ENCODE assay signal across 9 mouse cellular contexts in the genomic region with DNA sequence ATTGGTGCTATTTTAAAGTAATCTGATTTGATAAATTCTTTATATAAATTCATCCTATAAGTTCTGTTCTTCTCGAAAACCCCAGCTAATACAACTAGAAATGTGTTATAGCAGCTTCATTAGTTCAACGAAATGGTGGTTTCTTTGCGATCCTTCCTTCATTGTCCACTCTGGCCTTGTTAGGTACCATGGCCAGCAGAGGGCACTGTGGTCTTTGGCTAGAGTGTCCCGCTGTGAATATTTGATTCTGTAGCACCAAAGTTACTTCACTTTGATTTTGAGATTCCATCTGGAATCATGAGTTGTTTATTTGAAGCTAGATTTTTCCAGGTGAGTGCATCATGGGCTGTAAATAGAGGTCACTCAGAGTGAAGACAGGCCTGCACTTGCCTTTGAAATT.
DNase-seq lines count a peak whose midpoint lies in the region; ATAC-seq and TF ChIP-seq lines count a peak whose summit lies in the region.
"Had no signal": no experiment of that assay in that cellular context is flagged by ENCODE, and none has a peak within 500 bp of the region (broad histone marks: within the 10 kb centered on the region; RNA-seq: fewer than 3 reads in every experiment).

No protein-coding gene starts in this region.

- DNase-seq in CD4-positive, CD25-positive, alpha-beta regulatory T cell, adult 2 months (ENCODE audit: low read depth, low spot score): peak; percentile 8
- peak; percentile 91 for DNase-seq in midbrain, embryonic 14.5 days
- DNase-seq in embryo, embryonic 11.5 days (ENCODE audit: low read depth, low spot score): peak; percentile 59
- DNase-seq in kidney, adult 9 months: peak; percentile 59
- DNase-seq in lung, embryonic 14.5 days: peak; percentile 95
- peak; percentile 2 for DNase-seq in splenic B cell, adult 2 months (ENCODE audit: low read depth, low spot score)

- no peak overlapping the region for H3K9ac ChIP-seq in midbrain, embryonic 14.5 days (replicated peaks; ENCODE audit: low read length)
- H3K9ac ChIP-seq in midbrain, embryonic 13.5 days (replicated peaks): no peak overlapping the region
- H3K9ac ChIP-seq in lung, embryonic 14.5 days: no peak overlapping the region
- H3K9ac ChIP-seq: heart, embryonic 15.5 days had no signal

- H3K9me3 ChIP-seq in midbrain, embryonic 14.5 days (ENCODE audit: control insufficient read depth, low read length): no peaks in the 10 kb centered on the region
- no peaks in the 10 kb centered on the region for H3K9me3 ChIP-seq in midbrain, embryonic 13.5 days
- H3K9me3 ChIP-seq in lung, embryonic 14.5 days (ENCODE audit: low read depth, low read length): no peaks in the 10 kb centered on the region
- H3K9me3 ChIP-seq: heart, embryonic 15.5 days had no signal

- no peak overlapping the region for H3K4me3 ChIP-seq in midbrain, embryonic 14.5 days (replicated peaks; ENCODE audit: low read depth, low read length)
- H3K4me3 ChIP-seq in midbrain, embryonic 13.5 days (replicated peaks): no peak overlapping the region
- no peak overlapping the region for H3K4me3 ChIP-seq in lung, embryonic 14.5 days (ENCODE audit: low read depth, low read length)
- H3K4me3 ChIP-seq: heart, embryonic 15.5 days had no signal

- WGBS in midbrain, embryonic 14.5 days: 44% methylated on average over 4 of the region's 4 CpGs
- 48% methylated on average over 4 of the region's 4 CpGs for WGBS in midbrain, embryonic 13.5 days
- 25% methylated on average over 4 of the region's 4 CpGs for whole genome bisulfite sequencing in lung, embryonic 14.5 days

- peak; percentile 90 for TF ChIP-seq CTCF in lung, embryonic 14.5 days (IDR thresholded peaks at IDR 0.05; ENCODE audit: low read depth)

- H3K4me2 ChIP-seq in midbrain, embryonic 14.5 days (ENCODE audit: low read length): no peak overlapping the region
- no peak overlapping the region for H3K4me2 ChIP-seq in midbrain, embryonic 13.5 days (replicated peaks)
- H3K4me2 ChIP-seq in lung, embryonic 14.5 days: no peak overlapping the region
- H3K4me2 ChIP-seq: heart, embryonic 15.5 days had no signal

- no peaks in the 10 kb centered on the region for H3K36me3 ChIP-seq in midbrain, embryonic 14.5 days (ENCODE audit: control insufficient read depth, insufficient read depth, low read length)
- H3K36me3 ChIP-seq in midbrain, embryonic 13.5 days: no peaks in the 10 kb centered on the region
- H3K36me3 ChIP-seq in lung, embryonic 14.5 days (ENCODE audit: insufficient read depth): no peaks in the 10 kb centered on the region
- H3K36me3 ChIP-seq in splenic B cell, adult 2 months (ENCODE audit: control insufficient read depth, insufficient read depth, low read length, poor library complexity, severe bottlenecking): no peaks in the 10 kb centered on the region
- H3K36me3 ChIP-seq: heart, embryonic 15.5 days had no signal

- H3K27me3 ChIP-seq in midbrain, embryonic 14.5 days (ENCODE audit: control insufficient read depth, insufficient read depth, low read length): no peaks in the 10 kb centered on the region
- H3K27me3 ChIP-seq in midbrain, embryonic 13.5 days: peaks cover 13% of the 10 kb centered on the region
- H3K27me3 ChIP-seq in lung, embryonic 14.5 days (ENCODE audit: insufficient read depth, low read length): no peaks in the 10 kb centered on the region
- H3K27me3 ChIP-seq in splenic B cell, adult 2 months (ENCODE audit: control insufficient read depth, insufficient read depth, low read length, poor library complexity, severe bottlenecking): no peaks in the 10 kb centered on the region
- H3K27me3 ChIP-seq: heart, embryonic 15.5 days had no signal

- ATAC-seq in CD4-positive, CD25-positive, alpha-beta regulatory T cell, adult 4 months: no peak
- ATAC-seq in midbrain, embryonic 14.5 days (ENCODE audit: low FRiP score, low TSS enrichment): no peak
- no peak for ATAC-seq in midbrain, embryonic 13.5 days
- no peak for ATAC-seq in lung, embryonic 14.5 days (ENCODE audit: insufficient read depth)

- no peak overlapping the region for H3K27ac ChIP-seq in midbrain, embryonic 14.5 days (replicated peaks; ENCODE audit: low read depth, low read length)
- no peak overlapping the region for H3K27ac ChIP-seq in midbrain, embryonic 13.5 days
- H3K27ac ChIP-seq in lung, embryonic 14.5 days (ENCODE audit: low read depth): no peak overlapping the region
- H3K27ac ChIP-seq: heart, embryonic 15.5 days had no signal

- H3K4me1 ChIP-seq in midbrain, embryonic 14.5 days (ENCODE audit: control insufficient read depth, insufficient read depth, low read length): peaks cover 7% of the 10 kb centered on the region; the same call in 1 of the 2 replicates
- H3K4me1 ChIP-seq in midbrain, embryonic 13.5 days (replicated peaks): peaks cover 4% of the 10 kb centered on the region; the same call in 1 of the 2 replicates
- H3K4me1 ChIP-seq in lung, embryonic 14.5 days (ENCODE audit: insufficient read depth): no peaks in the 10 kb centered on the region
- H3K4me1 ChIP-seq: heart, embryonic 15.5 days had no signal

Comparison
In these comparisons a context has a peak if more than half of its experiments do, and no peak if none do; other contexts are left out.
1. DNase-seq: peak in every context shown above with its lines; median percentile 95 in lung, embryonic 14.5 days; 91 in midbrain, embryonic 14.5 days; 59 in embryo, embryonic 11.5 days; 59 in kidney, adult 9 months; 8 in CD4-positive, CD25-positive, alpha-beta regulatory T cell, adult 2 months; 2 in splenic B cell, adult 2 months.